Mouse (Mus musculus) cerebellum, adult 18-20 months (tissue): ENCODE data around the gene Pla2g16.

Experiments used
- DNase-seq, 2 experiments: peaks; one replicate each; pipeline ENCODE4 v3.0.0; 2021

The Pla2g16 gene

DNA sequence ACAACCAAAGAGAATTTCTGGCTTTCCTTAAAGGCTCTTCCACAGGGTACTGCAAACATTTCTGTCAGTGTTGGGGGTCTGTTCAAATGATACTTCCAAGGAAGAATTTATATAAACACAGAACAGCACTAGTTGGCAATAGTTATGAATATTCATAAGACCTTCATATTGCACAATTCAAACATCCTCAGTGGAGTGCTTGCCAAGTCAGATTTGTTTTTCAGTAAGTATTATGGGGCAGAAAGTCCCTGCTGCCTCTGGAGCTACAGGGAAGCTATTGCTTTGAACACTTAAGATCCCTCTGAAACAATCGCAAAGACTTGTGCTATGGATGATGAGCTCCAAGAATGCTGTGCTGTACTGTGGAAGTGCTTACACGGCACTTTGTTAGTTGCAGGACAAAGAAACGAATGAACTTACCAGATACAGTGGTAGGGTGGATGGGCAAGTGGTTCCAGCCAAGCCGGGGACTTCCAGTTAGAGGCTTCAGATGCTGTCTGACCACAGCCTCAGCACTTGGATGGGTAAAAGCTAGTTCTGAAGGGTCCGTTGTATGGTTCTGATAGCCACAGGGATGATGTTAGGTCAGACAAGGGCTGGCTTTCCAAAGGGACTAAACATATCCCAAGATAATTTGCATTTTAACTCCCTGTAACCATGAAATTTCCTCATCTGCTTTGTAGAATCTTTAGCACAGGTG is 59.1 kb downstream of the Pla2g16 start:
- DNase-seq, result no peak

DNA sequence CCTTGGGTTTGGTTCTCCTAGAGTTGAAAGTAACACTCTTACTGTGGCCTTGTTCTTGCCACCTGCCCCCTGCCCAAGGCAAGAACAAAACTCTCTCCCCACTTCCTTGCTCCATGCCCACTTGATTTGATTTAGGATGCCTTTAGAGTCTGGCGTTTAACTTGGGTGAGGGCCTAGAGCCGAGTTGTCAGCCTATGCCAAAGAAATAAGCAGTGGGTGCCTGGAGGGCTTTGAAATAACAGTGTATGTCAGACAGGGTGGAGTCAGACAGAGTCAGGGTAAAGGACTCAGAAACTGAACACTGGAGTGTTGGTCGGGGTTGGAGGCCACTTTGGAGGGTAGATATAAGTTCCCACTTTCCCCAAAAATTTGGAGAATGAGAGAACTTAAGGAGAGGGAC is 59.8 kb downstream of the Pla2g16 start:
- no peak for DNase-seq

DNA sequence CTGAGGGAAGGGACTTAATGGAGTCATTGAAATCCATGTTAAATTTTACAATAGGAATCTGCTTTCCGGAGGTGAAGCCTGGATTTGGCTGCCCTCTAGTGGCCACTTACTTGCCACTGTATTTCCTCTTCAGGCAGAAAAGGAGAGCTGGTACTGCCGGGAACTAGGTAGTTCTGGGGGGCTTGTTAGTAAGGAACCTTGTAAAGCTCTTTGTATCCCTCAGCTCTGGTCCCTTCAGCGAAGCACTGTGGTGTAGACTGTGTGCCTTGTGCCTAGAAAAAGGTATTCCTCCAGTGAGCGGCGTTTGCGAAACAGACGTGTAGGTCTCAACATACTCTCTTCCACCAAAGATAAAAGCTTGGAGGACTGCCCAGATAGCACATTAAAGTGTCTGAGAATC is 60.4 kb downstream of the Pla2g16 start:
- peak; percentile 50 to 68 for DNase-seq

DNA sequence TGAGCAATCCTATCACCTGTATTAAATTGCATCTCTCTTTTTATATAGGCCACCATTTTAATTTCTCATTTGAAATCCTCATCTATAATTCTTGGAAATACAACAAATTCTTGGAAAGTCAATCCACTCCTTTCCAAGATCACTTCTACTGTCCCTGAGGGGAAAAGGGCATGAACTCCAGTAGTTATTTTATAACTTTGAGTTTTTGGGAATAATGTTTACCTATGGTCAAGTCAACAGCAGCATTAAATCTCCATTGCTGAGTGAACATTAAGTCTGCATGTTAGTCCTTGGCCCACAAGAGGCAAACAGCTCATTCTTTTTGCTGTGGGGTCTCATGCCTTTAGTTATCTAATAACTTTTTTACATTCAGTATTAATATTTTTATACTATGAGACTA is 75.8 kb downstream of the Pla2g16 start:
- DNase-seq, result no peak

DNA sequence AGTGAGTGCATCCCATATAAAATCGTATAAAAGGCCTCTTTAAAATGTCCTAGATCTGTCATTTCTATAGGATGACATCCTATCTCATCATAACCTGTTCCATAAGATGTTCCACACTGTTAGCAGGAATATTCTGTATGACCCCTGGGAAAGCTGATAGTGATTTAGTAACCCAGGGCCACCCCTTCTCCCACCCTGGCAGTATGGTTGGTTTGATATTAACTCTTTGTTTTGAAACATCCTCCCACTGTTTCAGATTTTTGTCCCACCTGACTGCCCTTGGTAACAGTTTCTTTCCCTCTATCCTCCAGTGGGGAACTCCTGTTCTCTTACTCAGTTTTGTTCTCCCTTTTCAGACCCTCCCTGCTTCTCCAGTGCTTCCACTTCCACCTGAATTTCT is 76.5 kb downstream of the Pla2g16 start:
- no peak for DNase-seq
